Mouse (Mus musculus) E14TG2a.4 (cell line): ENCODE data around the gene Kcnk7.

Experiments
- CTCF ChIP-seq: conservative IDR thresholded peaks from 2 replicates; pipeline ENCODE4 v1.5.1; 2014; ENCODE audit warnings: low read length
- NANOG ChIP-seq: IDR thresholded peaks from 2 replicates; pipeline ENCODE4 v1.6.1; 2014; ENCODE audit warnings: borderline replicate concordance, low read length, mixed read lengths
- POU5F1 ChIP-seq: IDR thresholded peaks from 2 replicates; pipeline ENCODE4 v1.6.1; 2014; ENCODE audit warnings: low read length, borderline replicate concordance

DNA sequence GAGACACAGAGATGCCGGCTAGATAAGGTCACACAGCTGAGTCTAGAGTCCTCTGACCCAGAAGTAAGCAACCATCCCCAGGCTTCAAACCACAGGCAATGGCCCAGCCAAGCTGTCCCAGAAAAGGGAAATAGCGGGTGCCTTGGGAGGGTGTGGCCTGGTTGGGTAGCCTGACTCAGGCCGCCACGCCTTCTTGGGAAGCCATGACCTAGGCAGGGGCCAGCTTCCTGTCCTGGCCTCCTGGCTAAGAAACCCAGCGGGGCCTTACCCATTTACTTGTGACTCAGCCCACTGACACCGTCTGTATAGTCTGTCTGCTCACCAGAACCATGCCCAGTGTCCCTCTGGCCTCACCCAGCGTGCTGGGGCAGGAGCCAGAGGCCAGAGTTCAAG is 20.4 kb downstream of the Kcnk7 start:
- TF ChIP-seq CTCF = no peak
- TF ChIP-seq NANOG = no peak
- TF ChIP-seq POU5F1 = no peak
